Mouse (Mus musculus) MEL (cell line): ENCODE measurements around the gene Fam213b. TPM values are rescaled to one million over a fixed set of nuclear protein-coding genes. Genes with fewer than 3 reads are reported as not detected.

ENCODE experiments used
- DNase-seq: peaks from one replicate; pipeline ENCODE4 v3.0.0; 2011; ENCODE audit warnings: low read depth, low spot score
- H3K27ac ChIP-seq: 2 replicates; pipeline ENCODE4 v1.5.1; 2012; ENCODE audit warnings: low read depth, mild to moderate bottlenecking, control low read depth, low read length, moderate library complexity; ENCODE audit not compliant: control insufficient read depth
- H3K27me3 ChIP-seq, 2 experiments: fragments of 150-350 bp in 1 of 2; sonication (generic) in 1 of 2; 2 replicates each; pipeline ENCODE4 v1.6.1; 2012; ENCODE audit warnings: low read length in 2 of 2, mild to moderate bottlenecking in 2 of 2, improper control_type of control experiment in 1 of 2, moderate library complexity in 1 of 2; ENCODE audit not compliant: insufficient read depth in 2 of 2, control insufficient read depth in 1 of 2
- H3K36me3 ChIP-seq, 2 experiments: 2 replicates each; pipeline ENCODE4 v1.6.1; 2012 to 2014; ENCODE audit warnings: low read length in 2 of 2, improper control_type of control experiment in 1 of 2, inconsistent platforms in 1 of 2, mild to moderate bottlenecking in 1 of 2; ENCODE audit not compliant: insufficient read depth in 2 of 2, control insufficient read depth in 1 of 2
- H3K4me1 ChIP-seq, 2 experiments: fragments of 150-350 bp in 1 of 2; sonication (generic) in 1 of 2; 2 replicates each; pipeline ENCODE4 v1.6.1; 2012; ENCODE audit warnings: low read length in 2 of 2, improper control_type of control experiment in 1 of 2, mild to moderate bottlenecking in 1 of 2; ENCODE audit not compliant: insufficient read depth in 2 of 2, control insufficient read depth in 1 of 2
- H3K4me3 ChIP-seq, 2 experiments: fragments of 150-350 bp in 1 of 2; sonication (generic) in 1 of 2; 2 replicates each; pipeline ENCODE4 v1.5.1; 2012; ENCODE audit warnings: low read depth in 2 of 2, low read length in 2 of 2, mild to moderate bottlenecking in 2 of 2, moderate library complexity in 2 of 2, control low read depth in 1 of 2, improper control_type of control experiment in 1 of 2; ENCODE audit not compliant: control insufficient read depth in 1 of 2, insufficient read depth in 1 of 2
- H3K79me2 ChIP-seq: 2 replicates; pipeline ENCODE4 v1.6.1; 2012; ENCODE audit warnings: mild to moderate bottlenecking, low read length, moderate library complexity; ENCODE audit not compliant: control insufficient read depth, poor library complexity, insufficient read depth
- H3K9ac ChIP-seq: 2 replicates; pipeline ENCODE4 v1.6.1; 2012; ENCODE audit warnings: low read depth, mild to moderate bottlenecking, control low read depth, low read length, moderate library complexity; ENCODE audit not compliant: control insufficient read depth, poor library complexity, severe bottlenecking
- H3K9me3 ChIP-seq: fragments of 150-350 bp; sonication (generic); replicated peaks from 2 replicates; pipeline ENCODE4 v1.6.1; 2012; ENCODE audit warnings: mild to moderate bottlenecking, low read length, improper control_type of control experiment, moderate library complexity; ENCODE audit not compliant: insufficient read depth
- BHLHE40 ChIP-seq: IDR thresholded peaks from 2 replicates; pipeline ENCODE4 v1.6.1; 2012; ENCODE audit warnings: low read depth, mild to moderate bottlenecking, inconsistent platforms, low read length, improper control_type of control experiment, borderline replicate concordance
- CTCF ChIP-seq, 3 experiments: IDR thresholded peaks in 2 of 3; conservative IDR thresholded peaks in 1 of 3; 2 replicates each; pipeline ENCODE4 v1.5.1; 2011 to 2012; ENCODE audit warnings: low read length in 3 of 3, low read depth in 2 of 3, mild to moderate bottlenecking in 2 of 3, improper control_type of control experiment in 1 of 3, inconsistent platforms in 1 of 3, mixed read lengths in 1 of 3, moderate library complexity in 1 of 3; ENCODE audit not compliant: control insufficient read depth in 1 of 3, insufficient read depth in 1 of 3, poor library complexity in 1 of 3, severe bottlenecking in 1 of 3
- E2F4 ChIP-seq: IDR thresholded peaks from 2 replicates; pipeline ENCODE4 v1.6.1; 2011; ENCODE audit warnings: low read depth, low read length, improper control_type of control experiment, borderline replicate concordance
- GABPA ChIP-seq: IDR thresholded peaks from 2 replicates; pipeline ENCODE4 v1.6.1; 2012; ENCODE audit warnings: low read depth, mild to moderate bottlenecking, inconsistent platforms, low read length, improper control_type of control experiment, moderate library complexity
- GATA1 ChIP-seq: IDR thresholded peaks from 2 replicates; pipeline ENCODE4 v1.6.1; 2011; ENCODE audit warnings: low read depth, low read length, improper control_type of control experiment
- HCFC1 ChIP-seq: IDR thresholded peaks from 2 replicates; pipeline ENCODE4 v1.6.1; 2012; ENCODE audit warnings: low read depth, mild to moderate bottlenecking, inconsistent platforms, low read length, improper control_type of control experiment, moderate library complexity
- JUND ChIP-seq: IDR thresholded peaks from 2 replicates; pipeline ENCODE4 v1.6.1; 2011; ENCODE audit warnings: low read depth, mild to moderate bottlenecking, improper control_type of control experiment, low read length
- KAT2A ChIP-seq: conservative IDR thresholded peaks from 2 replicates; pipeline ENCODE4 v1.6.1; 2012; ENCODE audit warnings: low read depth, low read length, improper control_type of control experiment, inconsistent platforms
- MAFK ChIP-seq: IDR thresholded peaks from 2 replicates; pipeline ENCODE4 v1.6.1; 2011; ENCODE audit warnings: low read depth, mild to moderate bottlenecking, low read length, improper control_type of control experiment, borderline replicate concordance
- MAZ ChIP-seq: IDR thresholded peaks from 2 replicates; pipeline ENCODE4 v1.6.1; 2012; ENCODE audit warnings: low read depth, mild to moderate bottlenecking, inconsistent platforms, low read length, improper control_type of control experiment
- MEF2A ChIP-seq: IDR thresholded peaks from 2 replicates; pipeline ENCODE4 v1.6.1; 2014; ENCODE audit warnings: low read depth, mild to moderate bottlenecking, inconsistent platforms, low read length, improper control_type of control experiment; ENCODE audit not compliant: poor library complexity, insufficient replicate concordance, severe bottlenecking; ENCODE audit errors: extremely low read depth
- NRF1 ChIP-seq: IDR thresholded peaks from 2 replicates; pipeline ENCODE4 v1.6.1; 2014; ENCODE audit warnings: low read depth, mild to moderate bottlenecking, inconsistent platforms, low read length, improper control_type of control experiment, moderate library complexity; ENCODE audit not compliant: poor library complexity, insufficient read depth, severe bottlenecking
- RAD21 ChIP-seq: IDR thresholded peaks from 2 replicates; pipeline ENCODE4 v1.6.1; 2011; ENCODE audit warnings: mild to moderate bottlenecking, low read depth, low read length, improper control_type of control experiment
- TAL1 ChIP-seq: IDR thresholded peaks from 2 replicates; pipeline ENCODE4 v1.6.1; 2012; ENCODE audit warnings: mild to moderate bottlenecking, inconsistent platforms, low read length, moderate library complexity, mixed read lengths
- TBP ChIP-seq: IDR thresholded peaks from 2 replicates; pipeline ENCODE4 v1.8.0; 2011; ENCODE audit warnings: low read depth, low read length, improper control_type of control experiment
- UBTF ChIP-seq: IDR thresholded peaks from 2 replicates; pipeline ENCODE4 v1.6.1; 2012; ENCODE audit warnings: low read depth, mild to moderate bottlenecking, inconsistent platforms, low read length, improper control_type of control experiment, moderate library complexity, borderline replicate concordance; ENCODE audit not compliant: insufficient read depth
- ZKSCAN1 ChIP-seq: IDR thresholded peaks from 2 replicates; pipeline ENCODE4 v1.6.1; 2012; ENCODE audit warnings: low read depth, mild to moderate bottlenecking, inconsistent platforms, low read length, improper control_type of control experiment, moderate library complexity
- ZNF384 ChIP-seq: IDR thresholded peaks from 2 replicates; pipeline ENCODE4 v1.6.1; 2012; ENCODE audit warnings: low read depth, mild to moderate bottlenecking, inconsistent platforms, low read length, improper control_type of control experiment
- polyA plus RNA-seq, 2 experiments: library from polyadenylated mRNA; stranded (reverse) in 1 of 2; unstranded in 1 of 2; fragments of >175 nt in 1 of 2; fragments of >200 nt in 1 of 2; gene quantifications; 2 replicates each; pipeline versions ENCODE4 v1.2.1 to v1.2.4; 2012; ENCODE audit warnings: low replicate concordance in 2 of 2, low read depth in 1 of 2; ENCODE audit not compliant: insufficient read length in 2 of 2, insufficient read depth in 1 of 2, missing spikeins in 1 of 2
- total RNA-seq: library from RNA; depleted of rRNA; stranded (reverse); fragments of 300-350 nt; gene quantifications from 2 replicates; pipeline ENCODE4 v1.2.3, GENCODE M21; 2012

Gene Fam213b
- total and polyA plus RNA-seq, 3 experiments, result not detected

- DNase-seq, result no peak
- H3K4me1 ChIP-seq, result peaks cover 0 to 9% of the 10 kb centered on the region in 2 experiments; a peak in 2 of 4 replicates
- TF ChIP-seq MAZ (no peak), UBTF (no peak), HCFC1 (no peak)
- no peaks in the 10 kb centered on the region for H3K27me3 ChIP-seq
- no peak overlapping the region for H3K27ac ChIP-seq
- H3K9ac ChIP-seq, result no peak overlapping the region
- H3K79me2 ChIP-seq, result no peaks in the 10 kb centered on the region; the same call in 1 of the 2 replicates
- H3K9me3 ChIP-seq, result no peaks in the 10 kb centered on the region
- no peaks in the 10 kb centered on the region for H3K36me3 ChIP-seq
- no peak overlapping the region for H3K4me3 ChIP-seq
These were observed 23.4 kb upstream of the Fam213b start for GRCm38 (mm10) chr4:154922291-154922690.

GRCm38 (mm10) chr4:154916662-154917061 lies 17.7 kb upstream of the Fam213b start:
- H3K9ac ChIP-seq, result no peak overlapping the region

GRCm38 (mm10) chr4:154915286-154915685 lies 16.4 kb upstream of the Fam213b start:
- peaks cover 0 to 13% of the 10 kb centered on the region in 2 experiments; a peak in 2 of 4 replicates for H3K36me3 ChIP-seq
- H3K9me3 ChIP-seq, result no peaks in the 10 kb centered on the region
- DNase-seq, result no peak
- no peak overlapping the region for H3K4me3 ChIP-seq
- peaks cover 11 to 18% of the 10 kb centered on the region in 2 experiments for H3K4me1 ChIP-seq
- H3K27me3 ChIP-seq, result no peaks in the 10 kb centered on the region
- no peak overlapping the region for H3K9ac ChIP-seq
- H3K27ac ChIP-seq, result no peak overlapping the region
- TF ChIP-seq HCFC1, result no peak
- TF ChIP-seq, all 39 proteins: peak for 0
- no peaks in the 10 kb centered on the region for H3K79me2 ChIP-seq

More at GRCm38 (mm10) chr4:154916662-154917061, 17.7 kb upstream of the Fam213b start:
- H3K4me3 ChIP-seq, result no peak overlapping the region
- no peaks in the 10 kb centered on the region for H3K79me2 ChIP-seq
- DNase-seq, result no peak
- TF ChIP-seq TBP, result peak; percentile 63; the same call in 1 of the 2 replicates
- TF ChIP-seq TAL1, result no peak
- no peak for TF ChIP-seq BHLHE40
- no peak for TF ChIP-seq MEF2A
- no peaks in the 10 kb centered on the region for H3K27me3 ChIP-seq
- no peak overlapping the region for H3K27ac ChIP-seq
- peaks cover 0 to 4% of the 10 kb centered on the region in 2 experiments; a peak in 2 of 4 replicates for H3K36me3 ChIP-seq
- no peaks in the 10 kb centered on the region for H3K9me3 ChIP-seq
- H3K4me1 ChIP-seq, result peaks cover 4 to 5% of the 10 kb centered on the region in 2 experiments

GRCm38 (mm10) chr4:154914707-154915106 lies 15.8 kb upstream of the Fam213b start:
- Histone ChIP-seq H3K27me3 (no peaks in the 10 kb centered on the region), H3K9ac (no peak overlapping the region)

More at GRCm38 (mm10) chr4:154914707-154915106, 15.8 kb upstream of the Fam213b start:
- Histone ChIP-seq H3K4me3 (no peak overlapping the region), H3K4me1 (peaks cover 11 to 18% of the 10 kb centered on the region in 2 experiments), H3K9me3 (no peaks in the 10 kb centered on the region), H3K79me2 (no peaks in the 10 kb centered on the region), H3K27ac (no peak overlapping the region), H3K36me3 (peaks cover 0 to 13% of the 10 kb centered on the region in 2 experiments; a peak in 2 of 4 replicates)
- no peak for TF ChIP-seq TBP
- TF ChIP-seq JUND, result no peak
- TF ChIP-seq KAT2A, result no peak
- TF ChIP-seq CTCF (IDR thresholded peaks at IDR 0.05 in 2 of 3, conservative IDR thresholded peaks at IDR 0.05 in 1 of 3; ENCODE audit: control insufficient read depth in 1 of 3, insufficient read depth in 1 of 3, low read depth in 2 of 3, low read length in 3 of 3, poor library complexity in 1 of 3, severe bottlenecking in 1 of 3), result no peak
- TF ChIP-seq E2F4, result no peak
- TF ChIP-seq GABPA, result no peak
- no peak for TF ChIP-seq MAFK
- TF ChIP-seq NRF1, result no peak
- TF ChIP-seq ZKSCAN1, result no peak
- no peak for TF ChIP-seq MAZ
- no peak for TF ChIP-seq GATA1
- no peak for TF ChIP-seq TAL1
- no peak for TF ChIP-seq RAD21
- TF ChIP-seq ZNF384, result no peak
- DNase-seq, result no peak
